Mouse (Mus musculus) embryonic stem cell, embryonic (primary cell): Measurements from ENCODE around the gene Eea1.

Experiments
- CTCF ChIA-PET, 4 experiments: fragments of 300-600 bp in 2 of 4; fragments of 350-600 bp in 2 of 4; sonication (Branson Sonifier 250); formaldehyde crosslinking; loops; one replicate each; lab custom pipeline; 2022; ENCODE audit warnings: inconsistent platforms in 2 of 4; lab: Charles Lee
- POLR2A ChIA-PET, 4 experiments: fragments of 300-600 bp in 2 of 4; fragments of 350-600 bp in 2 of 4; sonication (Branson Sonifier 250); formaldehyde crosslinking; loops; one replicate each; lab custom pipeline; 2022; ENCODE audit warnings: antibody characterized with exemption in 4 of 4, inconsistent platforms in 1 of 4; lab: Charles Lee

Eea1 gene

DNA sequence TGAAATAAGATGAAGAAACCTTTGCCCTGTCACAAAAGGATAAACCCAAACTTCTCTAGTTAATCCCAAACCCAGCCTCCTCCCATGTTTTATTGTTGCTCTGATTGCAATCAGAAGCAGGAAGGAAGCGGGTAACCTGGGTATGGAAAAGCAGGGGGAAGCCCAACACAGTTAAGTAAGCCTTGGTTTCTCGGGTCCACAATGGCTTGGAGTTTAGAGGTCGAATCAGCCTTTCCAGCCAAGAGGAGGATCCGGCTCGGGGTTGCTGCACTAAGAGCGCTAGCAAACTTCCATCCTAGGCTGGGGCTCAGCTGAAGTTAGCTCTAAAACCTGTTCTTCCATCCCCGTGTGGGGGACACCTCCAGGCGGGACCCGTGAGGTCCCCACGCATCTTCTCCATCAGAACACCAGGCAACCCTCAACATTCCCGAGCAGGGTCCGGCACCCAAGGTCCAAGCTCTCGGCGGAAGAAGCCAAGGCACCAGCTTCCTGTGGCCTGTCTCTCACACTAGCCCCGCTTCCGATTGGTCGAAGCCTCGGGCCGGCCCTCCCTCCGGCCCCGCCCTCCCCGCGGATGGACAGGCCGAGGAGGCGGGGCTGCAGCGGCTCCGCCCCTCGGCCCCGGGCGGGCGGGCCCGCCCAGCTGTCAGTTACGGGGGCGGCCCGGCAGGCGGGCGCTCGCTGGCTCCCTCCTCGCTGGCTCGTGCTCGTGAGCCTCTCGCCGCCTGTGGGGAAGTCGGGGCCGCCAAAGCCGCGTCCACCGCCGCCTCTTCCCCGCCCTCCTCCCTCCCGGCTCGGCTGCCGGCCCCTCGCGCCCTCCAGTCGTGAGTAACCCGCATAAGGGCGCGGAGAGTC, at the start of gene Eea1:
TSS of gene Eea1 (plus strand) at position 605 of the 855 bp plus-strand sequence.
- ChIA-PET CTCF (interaction anchor here in 3 of 4 experiments (0.6 to 1.3 kb wide), 7 partner anchors 12 to 926 kb away, joined by 3 to 7 read pairs (median 3); no protein-coding TSS in a partner anchor), POLR2A (interaction anchor here in 3 of 4 experiments (0.6 to 2.4 kb wide), 52 partner anchors 9 to 783 kb away, joined by 3 to 15 read pairs (median 4); partner anchors contain the start of genes Btg1 (in 3 of the 3), Ube2n (in 2 of the 3) and Nudt4 (in 1 of the 3))

GRCm38 (mm10) chr10:95891214-95891960, 49.1 kb upstream of the Eea1 start:
- CTCF ChIA-PET: interaction anchor here in 2 of 4 experiments (0.9 to 2.6 kb wide), 6 partner anchors 9 to 189 kb away, joined by 3 to 8 read pairs (median 4); no protein-coding TSS in a partner anchor
- POLR2A ChIA-PET: interaction anchor here (0.5 to 12.4 kb wide), 70 partner anchors 7 to 924 kb away, joined by 3 to 351 read pairs (median 5); partner anchors contain the start of genes Btg1 (in 2 of the 4), Eea1 (in 2 of the 4), Ube2n (in 2 of the 4) and Mrpl42 (in 1 of the 4)

- ChIA-PET CTCF (interaction anchor here in 3 of 4 experiments (0.5 to 2.6 kb wide), 10 partner anchors 10 to 341 kb away, joined by 3 to 8 read pairs (median 3); no protein-coding TSS in a partner anchor), POLR2A (interaction anchor here (0.5 to 12.4 kb wide), 87 partner anchors 8 to 925 kb away, joined by 3 to 351 read pairs (median 5); partner anchors contain the start of genes Eea1 (in 3 of the 4), Btg1 (in 2 of the 4), Nudt4 (in 2 of the 4) and Ube2n (in 2 of the 4))
Observed at GRCm38 (mm10) chr10:95892132-95892531, 48.3 kb upstream of the Eea1 start.

DNA sequence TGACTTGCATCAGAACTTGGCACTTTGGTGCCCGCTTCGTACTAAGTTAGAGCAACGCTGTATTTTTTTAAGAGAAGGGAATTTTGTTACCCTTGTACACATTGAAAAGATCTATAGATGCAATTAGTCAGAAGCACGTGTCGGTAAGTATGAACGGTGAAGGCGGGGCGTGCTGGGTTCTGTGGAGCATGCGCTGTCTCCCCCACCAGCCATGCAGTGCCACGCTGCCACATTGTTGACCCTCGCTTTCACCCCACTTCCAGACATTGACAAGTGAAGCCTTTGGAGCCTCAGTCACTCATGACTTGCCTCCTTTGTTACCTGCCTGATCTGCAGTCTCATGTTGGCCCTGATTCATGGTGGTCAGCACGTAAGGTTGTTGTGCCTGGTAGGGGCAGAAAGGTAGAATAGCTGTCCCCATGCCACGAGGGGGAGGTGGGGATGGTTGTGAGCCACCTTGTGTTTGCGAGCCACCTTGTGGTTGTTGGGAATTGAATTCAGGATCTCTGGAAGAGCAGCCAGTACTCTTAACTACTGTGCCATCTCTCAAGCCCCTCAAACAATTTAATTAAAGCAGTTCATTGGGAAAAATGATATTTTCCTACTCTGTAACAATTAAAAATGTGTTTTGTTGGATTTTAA, 47.0 kb upstream of the Eea1 start:
- POLR2A ChIA-PET: interaction anchor here (0.9 to 12.4 kb wide), 47 partner anchors 9 to 829 kb away, joined by 3 to 351 read pairs (median 5); partner anchors contain the start of genes Ube2n (in 3 of the 4), Eea1 (in 2 of the 4), Btg1 (in 1 of the 4) and Nudt4 (in 1 of the 4)
- CTCF ChIA-PET: interaction anchor here in 3 of 4 experiments (0.7 to 3.3 kb wide), 12 partner anchors 11 to 902 kb away, joined by 3 to 12 read pairs (median 5); no protein-coding TSS in a partner anchor

- ChIA-PET POLR2A (interaction anchor here in 3 of 4 experiments (0.7 to 12.4 kb wide), 16 partner anchors 10 to 477 kb away, joined by 3 to 351 read pairs (median 4); partner anchors contain the start of genes Ube2n (in 2 of the 3) and Socs2 (in 1 of the 3)), CTCF (interaction anchor here (0.5 to 3.3 kb wide), 18 partner anchors 14 to 903 kb away, joined by 3 to 12 read pairs (median 4); no protein-coding TSS in a partner anchor)
Observed at GRCm38 (mm10) chr10:95894036-95894855, 46.2 kb upstream of the Eea1 start.

- POLR2A ChIA-PET: interaction anchor here in 3 of 4 experiments (0.6 to 12.4 kb wide), 12 partner anchors 14 to 381 kb away, joined by 3 to 351 read pairs (median 4); partner anchors contain the start of gene Ube2n (in 1 of the 3)
- CTCF ChIA-PET: interaction anchor here (0.5 to 3.3 kb wide), 18 partner anchors 13 to 903 kb away, joined by 3 to 12 read pairs (median 4); no protein-coding TSS in a partner anchor
Observed at GRCm38 (mm10) chr10:95894856-95895386, 45.5 kb upstream of the Eea1 start.

DNA sequence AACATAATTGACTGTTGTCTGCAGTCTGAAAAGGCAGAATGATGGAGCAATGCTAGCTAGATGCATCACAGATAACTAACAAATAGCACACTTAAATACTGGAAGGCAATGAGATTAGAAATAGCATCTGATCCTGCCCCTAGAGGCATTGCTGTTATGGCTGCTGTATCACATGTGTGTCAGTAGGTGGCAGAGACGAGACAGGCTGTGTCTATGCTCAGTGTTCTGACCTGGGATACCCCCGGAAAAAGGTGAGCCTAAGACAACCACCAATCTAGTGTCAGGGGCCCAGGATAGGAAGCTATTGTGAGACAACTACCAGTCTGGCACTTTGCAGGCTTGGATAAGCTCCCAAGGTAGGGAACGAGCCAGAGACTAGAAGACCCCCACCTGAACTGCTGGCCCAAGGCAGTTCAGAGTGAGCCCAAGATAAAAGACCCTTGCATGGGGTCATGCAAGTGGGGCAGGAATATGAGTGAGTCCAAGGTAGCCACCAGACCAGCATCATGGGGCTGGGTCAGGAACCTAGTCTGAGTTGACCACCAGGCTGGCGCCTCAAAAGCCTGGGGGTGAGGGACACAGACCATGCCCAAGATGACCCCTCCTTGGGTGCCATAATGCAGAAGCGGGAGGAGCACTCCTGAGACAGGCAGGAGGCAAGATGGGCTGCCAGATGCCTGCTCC, 41.8 kb upstream of the Eea1 start:
- CTCF ChIA-PET: interaction anchor here (0.6 to 2.1 kb wide), 12 partner anchors 15 to 335 kb away, joined by 3 to 16 read pairs (median 5); partner anchors contain the start of gene Nudt4 (in 1 of the 4)
- POLR2A ChIA-PET: interaction anchor here in 2 of 4 experiments (0.6 to 12.4 kb wide), 9 partner anchors 9 to 334 kb away, joined by 3 to 351 read pairs (median 3); partner anchors contain the start of gene Nudt4 (in 1 of the 2)

DNA sequence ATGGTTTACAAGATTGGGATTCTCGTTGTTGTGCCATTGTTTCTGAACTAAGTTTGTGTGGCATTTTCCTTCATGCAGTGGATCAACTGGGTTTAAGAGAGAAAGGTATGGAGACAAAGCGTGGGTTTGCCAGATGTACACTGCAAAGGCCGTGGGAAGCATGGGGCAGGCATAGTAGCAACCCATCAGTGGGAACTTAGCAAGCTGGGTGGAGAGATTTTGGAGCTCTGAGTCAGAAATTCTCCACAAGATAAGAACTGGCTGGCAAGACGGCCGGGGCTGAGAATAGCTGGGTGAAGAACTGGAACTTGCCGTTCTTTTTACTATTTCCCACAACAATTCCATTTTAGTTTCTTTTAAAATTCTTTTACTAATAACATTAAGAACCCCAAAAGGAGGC, 35.8 kb upstream of the Eea1 start:
- ChIA-PET CTCF (interaction anchor here in 2 of 4 experiments (0.6 kb wide), 2 partner anchors 187 to 194 kb away, joined by 3 to 4 read pairs; no protein-coding TSS in a partner anchor), POLR2A (interaction anchor here in 2 of 4 experiments (0.6 to 1.1 kb wide), 4 partner anchors 10 to 36 kb away, joined by 3 to 4 read pairs (median 3); partner anchors contain the start of gene Eea1 (in 1 of the 2))

GRCm38 (mm10) chr10:95909246-95909909, 31.1 kb upstream of the Eea1 start:
- POLR2A ChIA-PET: interaction anchor here in 2 of 4 experiments (0.6 to 1.4 kb wide), 5 partner anchors 8 to 66 kb away, joined by 3 read pairs; no protein-coding TSS in a partner anchor
- CTCF ChIA-PET: interaction anchor here (0.6 to 1.2 kb wide), 5 partner anchors 8 to 1300 kb away, joined by 3 to 7 read pairs (median 4); no protein-coding TSS in a partner anchor

- POLR2A ChIA-PET: interaction anchor here in 1 of 4 experiments (2.0 kb wide), 1 partner anchor 29 kb away, joined by 10 read pairs; the partner anchor contains the start of gene Eea1
- CTCF ChIA-PET: no interaction called here
Observed at GRCm38 (mm10) chr10:95911016-95911415, 29.4 kb upstream of the Eea1 start.

- POLR2A ChIA-PET: interaction anchor here in 1 of 4 experiments (0.7 to 1.8 kb wide), 11 partner anchors 11 to 317 kb away, joined by 3 to 8 read pairs (median 4); partner anchors contain the start of gene Eea1
- CTCF ChIA-PET: interaction anchor here in 1 of 4 experiments (1.2 kb wide), 1 partner anchor 16 kb away, joined by 5 read pairs; no protein-coding TSS in a partner anchor
Observed at GRCm38 (mm10) chr10:95914434-95915174, 25.8 kb upstream of the Eea1 start.

DNA sequence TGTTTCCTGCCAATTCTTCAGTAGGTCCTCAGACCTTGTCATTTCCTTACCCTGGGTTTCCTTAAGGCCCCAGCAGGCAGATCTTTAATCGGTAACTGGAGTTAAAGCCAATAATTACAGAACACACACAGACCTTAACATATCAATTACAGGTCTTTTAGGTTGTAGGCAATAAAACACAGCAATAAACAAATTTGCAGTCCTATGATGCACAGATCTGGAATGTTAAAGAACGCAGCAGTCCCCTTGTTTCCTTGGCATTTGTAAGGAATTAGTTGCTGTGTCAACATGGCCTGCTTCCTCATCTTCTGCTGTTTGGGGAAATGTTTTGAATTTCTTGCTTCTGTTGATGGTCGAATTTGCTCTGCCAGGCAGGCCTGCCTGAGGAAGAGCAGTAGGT, 21.7 kb upstream of the Eea1 start:
- CTCF ChIA-PET: no interaction called here
- POLR2A ChIA-PET: interaction anchor here in 2 of 4 experiments (0.5 to 1.6 kb wide), 4 partner anchors 9 to 38 kb away, joined by 3 to 11 read pairs (median 4); partner anchors contain the start of gene Eea1 (in 1 of the 2)
